ENCODE assay signal across 13 mouse cellular contexts in genomic region chr8:111619936-111620335, GRCm38 (mm10). TPM values are rescaled to one million over a fixed set of nuclear protein-coding genes. Genes with fewer than 3 reads are reported as not detected.
DNase-seq lines count a peak whose midpoint lies in the region; ATAC-seq and TF ChIP-seq lines count a peak whose summit lies in the region.
"Had no signal": no experiment of that assay in that cellular context is flagged by ENCODE, and none has a peak within 500 bp of the region (broad histone marks: within the 10 kb centered on the region; RNA-seq: fewer than 3 reads in every experiment).

No protein-coding gene starts in this region.

- H3K4me2 ChIP-seq in lung, postnatal 0 days (replicated peaks; ENCODE audit: low read depth, low read length) = no peak overlapping the region
- no peak overlapping the region for H3K4me2 ChIP-seq in forebrain, postnatal 0 days (ENCODE audit: low read depth)
- H3K4me2 ChIP-seq: forebrain, embryonic 12.5 days; limb, embryonic 15.5 days had no signal

- peaks cover 18% of the 10 kb centered on the region for H3K4me1 ChIP-seq in lung, postnatal 0 days (ENCODE audit: insufficient read depth, low read depth, low read length)
- peaks cover 32% of the 10 kb centered on the region for H3K4me1 ChIP-seq in lung, adult 2 months (ENCODE audit: control insufficient read depth, insufficient read depth, low read length)
- peaks cover 34% of the 10 kb centered on the region for H3K4me1 ChIP-seq in brown adipose tissue, adult 24 weeks (ENCODE audit: control insufficient read depth, insufficient read depth, insufficient read length, low read length)
- no peaks in the 10 kb centered on the region for H3K4me1 ChIP-seq in forebrain, postnatal 0 days (ENCODE audit: insufficient read depth)

- 50% methylated on average over 1 of the region's 1 CpGs for WGBS in lung, postnatal 0 days
- WGBS in lung, adult 2 months = 3% methylated on average over 1 of the region's 1 CpGs
- 50% methylated on average over 1 of the region's 1 CpGs for WGBS in forebrain, postnatal 0 days

- TF ChIP-seq CTCF in gastrocnemius, adult 2 months (IDR thresholded peaks at IDR 0.05) = no peak
- TF ChIP-seq CTCF in lung, postnatal 0 days (IDR thresholded peaks at IDR 0.05) = no peak
- TF ChIP-seq CTCF in lung, adult 2 months (IDR thresholded peaks at IDR 0.05; ENCODE audit: insufficient read depth, low read length) = no peak
- no peak for TF ChIP-seq CTCF in forebrain, postnatal 0 days (IDR thresholded peaks at IDR 0.05; ENCODE audit: low read depth)

- no peaks in the 10 kb centered on the region for H3K27me3 ChIP-seq in lung, postnatal 0 days (replicated peaks; ENCODE audit: insufficient read depth, low read length)
- no peaks in the 10 kb centered on the region for H3K27me3 ChIP-seq in forebrain, postnatal 0 days (ENCODE audit: insufficient read depth, low read length)
- H3K27me3 ChIP-seq: forebrain, embryonic 12.5 days; limb, embryonic 15.5 days had no signal

- peak; percentile 63 for DNase-seq in gastrocnemius, adult 2 months
- no peak for DNase-seq in gastrocnemius, postnatal 14 days
- DNase-seq in lung, postnatal 0 days (ENCODE audit: low spot score) = no peak
- no peak for DNase-seq in lung, adult 2 months
- DNase-seq in heart, postnatal 14 days = peak; percentile 38 to 58
- DNase-seq in forebrain, postnatal 0 days = no peak
- DNase-seq in spleen, postnatal 14 days (ENCODE audit: low spot score in 2 of 2) = no peak
- DNase-seq: embryo, embryonic 11 days; thymus, postnatal 25 days had no signal

- no peak for TF ChIP-seq POLR2A in lung, adult 2 months (IDR thresholded peaks at IDR 0.05; ENCODE audit: borderline replicate concordance, extremely low read depth, low read depth, low read length)

- ATAC-seq in lung, postnatal 0 days = no peak
- no peak for ATAC-seq in forebrain, postnatal 0 days

- H3K9ac ChIP-seq in lung, postnatal 0 days (replicated peaks; ENCODE audit: low read depth) = no peak overlapping the region
- no peak overlapping the region for H3K9ac ChIP-seq in forebrain, postnatal 0 days
- H3K9ac ChIP-seq: forebrain, embryonic 12.5 days; limb, embryonic 15.5 days had no signal

- intact Hi-C loops in gastrocnemius, adult 2 months (cut with DNase I) = no loop called here
- intact Hi-C loops in gastrocnemius, postnatal 14 days (cut with DNase I; ENCODE audit: low total_unique reads) = loop anchor here (5.0 kb wide), 1 partner anchor 93 kb away; no protein-coding TSS in a partner anchor
- intact Hi-C loops in heart, postnatal 14 days (cut with DNase I) = no loop called here

- no peak overlapping the region for H3K4me3 ChIP-seq in gastrocnemius, adult 2 months
- no peak overlapping the region for H3K4me3 ChIP-seq in lung, postnatal 0 days (ENCODE audit: low read depth, low read length)
- no peak overlapping the region for H3K4me3 ChIP-seq in lung, adult 2 months (replicated peaks; ENCODE audit: extremely low read depth, low read depth, low read length)
- no peak overlapping the region for H3K4me3 ChIP-seq in brown adipose tissue, adult 24 weeks (ENCODE audit: insufficient read depth, low read depth, low read length)
- H3K4me3 ChIP-seq in forebrain, postnatal 0 days (ENCODE audit: low read depth, low read length) = no peak overlapping the region
- H3K4me3 ChIP-seq: forebrain, embryonic 12.5 days; limb, embryonic 15.5 days had no signal

- peak overlapping the region; percentile 97 for H3K27ac ChIP-seq in gastrocnemius, adult 2 months
- peak overlapping the region; percentile 38; the same call in 1 of the 2 replicates for H3K27ac ChIP-seq in lung, postnatal 0 days (ENCODE audit: low read length)
- peak overlapping the region; percentile 75 for H3K27ac ChIP-seq in brown adipose tissue, adult 24 weeks (replicated peaks; ENCODE audit: low read depth, low read length)
- H3K27ac ChIP-seq in forebrain, postnatal 0 days (ENCODE audit: low read depth, low read length) = no peak overlapping the region
- H3K27ac ChIP-seq: forebrain, embryonic 12.5 days; limb, embryonic 15.5 days; macrophage had no signal

- no peaks in the 10 kb centered on the region for H3K9me3 ChIP-seq in lung, postnatal 0 days (ENCODE audit: low read length)
- no peaks in the 10 kb centered on the region for H3K9me3 ChIP-seq in forebrain, postnatal 0 days (ENCODE audit: low read length)
- H3K9me3 ChIP-seq: forebrain, embryonic 12.5 days; limb, embryonic 15.5 days had no signal

- H3K36me3 ChIP-seq in lung, postnatal 0 days (ENCODE audit: insufficient read depth, low read length) = no peaks in the 10 kb centered on the region
- peaks cover 25% of the 10 kb centered on the region for H3K36me3 ChIP-seq in forebrain, postnatal 0 days (ENCODE audit: insufficient read depth)

- no peak for TF ChIP-seq EP300 in lung, postnatal 0 days (IDR thresholded peaks at IDR 0.05)

RNA-seq across cellular contexts. Expression of gene Ldhd, which starts 10.2 kb away (rescaled TPM):
- 10 to 100 TPM; 29.2 to 35.8 TPM for total RNA-seq in gastrocnemius, adult 2 months (2021)
- 10 to 100 TPM; 14.1 to 16.0 TPM for total RNA-seq in gastrocnemius, postnatal 14 days (2021)
- 1.6 and 1.7 TPM in 2 replicates for polyA plus RNA-seq in lung, postnatal 0 days (2015; fragmentation: Nextera tagmentation; extraction: Ambion mirVana)
- 8.8 and 9.4 TPM in 2 replicates for polyA plus RNA-seq in lung, adult 2 months (2012; rRNA removed)
- 84.9 and 93.8 TPM in 2 replicates for polyA plus RNA-seq in brown adipose tissue, adult 24 weeks (2012; ENCODE audit: insufficient read depth, insufficient read length, missing spikeins)
- total RNA-seq in heart, postnatal 14 days (2021) = 10 to 100 TPM; 11.7 to 12.4 TPM
- total RNA-seq in forebrain, postnatal 0 days (2014; rRNA removed) = 0.54 and 1.8 TPM in 2 replicates
- 0.65 and 1.1 TPM in 2 replicates for polyA plus RNA-seq in forebrain, postnatal 0 days (2015; fragmentation: Nextera tagmentation; extraction: Ambion mirVana)

RNA-seq across cellular contexts. Expression of gene Zfp1, which starts 23.3 kb away (rescaled TPM):
- 1 to 10 TPM; 7.9 to 9.4 TPM for total RNA-seq in gastrocnemius, adult 2 months (2021)
- total RNA-seq in gastrocnemius, postnatal 14 days (2021) = 1 to 10 TPM; 7.4 to 8.4 TPM
- polyA plus RNA-seq in lung, postnatal 0 days (2015; fragmentation: Nextera tagmentation; extraction: Ambion mirVana) = 11.1 and 11.5 TPM in 2 replicates
- 3.6 and 4.8 TPM in 2 replicates for polyA plus RNA-seq in lung, adult 2 months (2012; rRNA removed)
- polyA plus RNA-seq in brown adipose tissue, adult 24 weeks (2012; ENCODE audit: insufficient read depth, insufficient read length, missing spikeins) = 5.3 and 6.8 TPM in 2 replicates
- 1 to 10 TPM; 6.9 to 8.2 TPM for total RNA-seq in heart, postnatal 14 days (2021)
- 29.9 and 34.3 TPM in 2 replicates for total RNA-seq in forebrain, postnatal 0 days (2014; rRNA removed)
- 20.0 and 24.7 TPM in 2 replicates for polyA plus RNA-seq in forebrain, postnatal 0 days (2015; fragmentation: Nextera tagmentation; extraction: Ambion mirVana)

Comparison
In these comparisons a context has a peak if more than half of its experiments do, and no peak if none do; other contexts are left out.
1. DNase-seq: peak in gastrocnemius, adult 2 months (single experiment) and heart, postnatal 14 days (2 of 2); none in gastrocnemius, postnatal 14 days (single experiment), lung, postnatal 0 days (single experiment), lung, adult 2 months (single experiment), forebrain, postnatal 0 days (single experiment) and spleen, postnatal 14 days (0 of 2).